Comparison of ENCODE assay signal across 13 mouse cellular contexts in the genomic region with DNA sequence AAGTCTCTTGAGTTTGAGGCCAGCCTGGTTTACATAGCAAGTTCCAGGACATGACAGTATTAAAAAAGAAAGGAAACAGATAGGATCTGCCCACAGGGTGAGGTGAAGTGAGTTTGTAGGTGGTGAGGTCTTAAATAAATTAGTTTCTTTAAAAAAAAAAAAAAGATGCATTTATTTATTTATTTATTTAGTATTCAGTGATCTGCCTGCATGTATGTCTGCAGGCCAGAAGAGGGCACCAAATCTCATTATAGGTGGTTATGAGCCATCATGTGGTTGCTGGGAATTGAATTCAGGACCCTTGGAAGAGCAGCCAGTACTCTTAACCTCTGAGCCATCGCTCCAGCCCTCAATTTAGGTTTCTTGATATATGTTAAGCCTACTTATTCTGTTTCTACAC. TPM values are rescaled to one million over a fixed set of nuclear protein-coding genes. Genes with fewer than 3 reads are reported as not detected.
A peak's percentile ranks its signal among the peaks of the same experiment; 100 is the strongest.
DNase-seq lines count a peak whose midpoint lies in the region; ATAC-seq and TF ChIP-seq lines count a peak whose summit lies in the region.
"Had no signal": no experiment of that assay in that cellular context is flagged by ENCODE, and none has a peak within 500 bp of the region (broad histone marks: within the 10 kb centered on the region; RNA-seq: fewer than 3 reads in every experiment).

No protein-coding gene starts in this region.

- H3K9ac ChIP-seq in kidney, embryonic 16.5 days (replicated peaks; ENCODE audit: low read length), result no peak overlapping the region
- H3K9ac ChIP-seq in midbrain, embryonic 14.5 days (replicated peaks; ENCODE audit: low read length), result no peak overlapping the region
- no peak overlapping the region for H3K9ac ChIP-seq in midbrain, embryonic 13.5 days (replicated peaks)
- H3K9ac ChIP-seq: embryonic facial prominence, embryonic 12.5 days; hindbrain, embryonic 14.5 days; limb, embryonic 13.5 days had no signal

- H3K27ac ChIP-seq in kidney, adult 2 months (ENCODE audit: insufficient read depth, low read depth, low read length), result no peak overlapping the region
- no peak overlapping the region for H3K27ac ChIP-seq in kidney, embryonic 16.5 days (ENCODE audit: low read length)
- no peak overlapping the region for H3K27ac ChIP-seq in midbrain, embryonic 14.5 days (replicated peaks; ENCODE audit: low read depth, low read length)
- H3K27ac ChIP-seq in midbrain, embryonic 13.5 days, result no peak overlapping the region
- H3K27ac ChIP-seq: embryonic facial prominence, embryonic 12.5 days; hindbrain, embryonic 14.5 days; limb, embryonic 13.5 days had no signal

- no peaks in the 10 kb centered on the region for H3K27me3 ChIP-seq in kidney, adult 2 months (replicated peaks; ENCODE audit: control insufficient read depth, insufficient read depth, low read length)
- H3K27me3 ChIP-seq in kidney, embryonic 16.5 days (ENCODE audit: insufficient read depth, low read length), result no peaks in the 10 kb centered on the region
- H3K27me3 ChIP-seq in midbrain, embryonic 14.5 days (ENCODE audit: control insufficient read depth, insufficient read depth, low read length), result no peaks in the 10 kb centered on the region
- no peaks in the 10 kb centered on the region for H3K27me3 ChIP-seq in midbrain, embryonic 13.5 days
- H3K27me3 ChIP-seq: embryonic facial prominence, embryonic 12.5 days; limb, embryonic 13.5 days had no signal

- no peak overlapping the region for H3K4me3 ChIP-seq in kidney, adult 2 months (ENCODE audit: insufficient read depth, low read depth, low read length)
- no peak overlapping the region for H3K4me3 ChIP-seq in kidney, embryonic 16.5 days (ENCODE audit: low read length)
- no peak overlapping the region for H3K4me3 ChIP-seq in midbrain, embryonic 14.5 days (replicated peaks; ENCODE audit: low read depth, low read length)
- H3K4me3 ChIP-seq in midbrain, embryonic 13.5 days (replicated peaks), result no peak overlapping the region
- H3K4me3 ChIP-seq: embryonic facial prominence, embryonic 12.5 days; limb, embryonic 13.5 days had no signal

- H3K4me2 ChIP-seq in kidney, embryonic 16.5 days (replicated peaks; ENCODE audit: low read depth, low read length), result no peak overlapping the region
- no peak overlapping the region for H3K4me2 ChIP-seq in midbrain, embryonic 14.5 days (ENCODE audit: low read length)
- no peak overlapping the region for H3K4me2 ChIP-seq in midbrain, embryonic 13.5 days (replicated peaks)
- H3K4me2 ChIP-seq: embryonic facial prominence, embryonic 12.5 days; hindbrain, embryonic 14.5 days; limb, embryonic 13.5 days had no signal

- no peak for TF ChIP-seq POLR2A in kidney, adult 2 months (IDR thresholded peaks at IDR 0.05; ENCODE audit: low read depth, low read length)

- TF ChIP-seq CTCF in kidney, adult 2 months (conservative IDR thresholded peaks at IDR 0.05; ENCODE audit: insufficient read depth, insufficient read length, low read depth, low read length), result 0 out of 2 replicates have a peak, but pooled peaks have one; percentile 6

- ATAC-seq in kidney, embryonic 16.5 days (ENCODE audit: low FRiP score, low TSS enrichment), result no peak
- ATAC-seq in midbrain, embryonic 14.5 days (ENCODE audit: low FRiP score, low TSS enrichment), result no peak
- ATAC-seq in midbrain, embryonic 13.5 days, result no peak

- no peaks in the 10 kb centered on the region for H3K9me3 ChIP-seq in kidney, embryonic 16.5 days (ENCODE audit: low read length)
- H3K9me3 ChIP-seq in midbrain, embryonic 14.5 days (ENCODE audit: control insufficient read depth, low read length), result no peaks in the 10 kb centered on the region
- no peaks in the 10 kb centered on the region for H3K9me3 ChIP-seq in midbrain, embryonic 13.5 days
- H3K9me3 ChIP-seq: embryonic facial prominence, embryonic 12.5 days; limb, embryonic 13.5 days had no signal

- WGBS in kidney, adult 2 months, result 98% methylated on average over 1 of the region's 1 CpGs
- 97% methylated on average over 1 of the region's 1 CpGs for WGBS in kidney, embryonic 16.5 days
- 100% methylated on average over 1 of the region's 1 CpGs for WGBS in midbrain, embryonic 14.5 days
- WGBS in midbrain, embryonic 13.5 days, result 100% methylated on average over 1 of the region's 1 CpGs

- H3K4me1 ChIP-seq in kidney, adult 2 months (ENCODE audit: control insufficient read depth, insufficient read depth, low read length), result no peaks in the 10 kb centered on the region
- no peaks in the 10 kb centered on the region for H3K4me1 ChIP-seq in kidney, embryonic 16.5 days (ENCODE audit: insufficient read depth, low read length)
- no peaks in the 10 kb centered on the region for H3K4me1 ChIP-seq in midbrain, embryonic 14.5 days (ENCODE audit: control insufficient read depth, insufficient read depth, low read length)
- no peaks in the 10 kb centered on the region for H3K4me1 ChIP-seq in midbrain, embryonic 13.5 days (replicated peaks)
- H3K4me1 ChIP-seq: embryonic facial prominence, embryonic 12.5 days; limb, embryonic 13.5 days had no signal

- peak; percentile 3 for DNase-seq in embryo, embryonic 11 days
- DNase-seq in embryo, embryonic 10 days (ENCODE audit: low spot score), result no peak
- DNase-seq in kidney, adult 2 months, result no peak
- DNase-seq in midbrain, embryonic 14.5 days, result peak; percentile 16
- peak; percentile 43 for DNase-seq in induced T-regulatory cell, adult 2 months (ENCODE audit: low read depth)
- no peak for DNase-seq in right cerebral cortex, postnatal 25 days
- DNase-seq: adrenal gland, postnatal 25 days; kidney, adult 9 months had no signal

- peaks cover 5% of the 10 kb centered on the region for H3K36me3 ChIP-seq in kidney, adult 2 months (ENCODE audit: control insufficient read depth, insufficient read depth, low read length)
- H3K36me3 ChIP-seq in kidney, embryonic 16.5 days (ENCODE audit: insufficient read depth, low read length), result peaks cover 60% of the 10 kb centered on the region
- peaks cover 75% of the 10 kb centered on the region for H3K36me3 ChIP-seq in midbrain, embryonic 14.5 days (ENCODE audit: control insufficient read depth, insufficient read depth, low read length)
- peaks cover 83% of the 10 kb centered on the region for H3K36me3 ChIP-seq in midbrain, embryonic 13.5 days

RNA-seq across cellular contexts. Expression of a gene that starts 18.9 kb away (rescaled TPM):
- polyA plus RNA-seq in kidney, adult 2 months (2012; rRNA removed), result 12.4 and 14.7 TPM in 2 replicates
- 25.5 and 31.4 TPM in 2 replicates for polyA plus RNA-seq in kidney, embryonic 16.5 days (2015; fragmentation: Nextera tagmentation; extraction: Ambion mirVana)
- 17.1 and 22.3 TPM in 2 replicates for polyA plus RNA-seq in midbrain, embryonic 14.5 days (2014; fragmentation: Nextera tagmentation; extraction: Ambion mirVana)
- 19.7 and 22.0 TPM in 2 replicates for polyA plus RNA-seq in midbrain, embryonic 13.5 days (2015; fragmentation: Nextera tagmentation; extraction: Ambion mirVana)

RNA-seq across cellular contexts. Expression of a gene that starts 46.7 kb away (rescaled TPM):
- 6.6 and 6.8 TPM in 2 replicates for polyA plus RNA-seq in kidney, adult 2 months (2012; rRNA removed)
- polyA plus RNA-seq in kidney, embryonic 16.5 days (2015; fragmentation: Nextera tagmentation; extraction: Ambion mirVana), result 6.4 and 7.8 TPM in 2 replicates
- 28.7 and 30.1 TPM in 2 replicates for polyA plus RNA-seq in midbrain, embryonic 14.5 days (2014; fragmentation: Nextera tagmentation; extraction: Ambion mirVana)
- 15.9 and 18.9 TPM in 2 replicates for polyA plus RNA-seq in midbrain, embryonic 13.5 days (2015; fragmentation: Nextera tagmentation; extraction: Ambion mirVana)

RNA-seq across cellular contexts. Expression of a gene that starts 51.2 kb away (rescaled TPM):
- 12.6 and 25.5 TPM in 2 replicates for polyA plus RNA-seq in kidney, adult 2 months (2012; rRNA removed)
- 290 and 327 TPM in 2 replicates for polyA plus RNA-seq in kidney, embryonic 16.5 days (2015; fragmentation: Nextera tagmentation; extraction: Ambion mirVana)
- 162 TPM in 2 replicates for polyA plus RNA-seq in midbrain, embryonic 14.5 days (2014; fragmentation: Nextera tagmentation; extraction: Ambion mirVana)
- polyA plus RNA-seq in midbrain, embryonic 13.5 days (2015; fragmentation: Nextera tagmentation; extraction: Ambion mirVana), result 179 and 192 TPM in 2 replicates

RNA-seq across cellular contexts. Expression of a gene that starts 51.6 kb away (rescaled TPM):
- 17.6 and 18.6 TPM in 2 replicates for polyA plus RNA-seq in kidney, adult 2 months (2012; rRNA removed)
- 6.7 and 7.2 TPM in 2 replicates for polyA plus RNA-seq in kidney, embryonic 16.5 days (2015; fragmentation: Nextera tagmentation; extraction: Ambion mirVana)
- polyA plus RNA-seq in midbrain, embryonic 14.5 days (2014; fragmentation: Nextera tagmentation; extraction: Ambion mirVana), result 6.0 and 8.7 TPM in 2 replicates
- 8.6 and 10.5 TPM in 2 replicates for polyA plus RNA-seq in midbrain, embryonic 13.5 days (2015; fragmentation: Nextera tagmentation; extraction: Ambion mirVana)

Comparison
In these comparisons a context has a peak if more than half of its experiments do, and no peak if none do; other contexts are left out.
1. DNase-seq: peak in embryo, embryonic 11 days (single experiment), midbrain, embryonic 14.5 days (single experiment) and induced T-regulatory cell, adult 2 months (single experiment); none in embryo, embryonic 10 days (single experiment), kidney, adult 2 months (single experiment) and right cerebral cortex, postnatal 25 days (single experiment).